Mouse (Mus musculus) bone marrow, adult 2 months (tissue): ENCODE measurements around the gene Cyp2b19.

Experiments used
- CTCF ChIP-seq: fragments of 200-500 bp; IDR thresholded peaks from 2 replicates; pipeline ENCODE4 v1.5.1; 2011; ENCODE audit warnings: low read length, control low read depth; ENCODE audit not compliant: control insufficient read depth, insufficient read depth
- POLR2A ChIP-seq: fragments of 200-500 bp; IDR thresholded peaks from 2 replicates; pipeline ENCODE4 v1.6.1; 2011; ENCODE audit warnings: low read depth, mild to moderate bottlenecking, control low read depth, low read length, borderline replicate concordance; ENCODE audit not compliant: control insufficient read depth

DNA sequence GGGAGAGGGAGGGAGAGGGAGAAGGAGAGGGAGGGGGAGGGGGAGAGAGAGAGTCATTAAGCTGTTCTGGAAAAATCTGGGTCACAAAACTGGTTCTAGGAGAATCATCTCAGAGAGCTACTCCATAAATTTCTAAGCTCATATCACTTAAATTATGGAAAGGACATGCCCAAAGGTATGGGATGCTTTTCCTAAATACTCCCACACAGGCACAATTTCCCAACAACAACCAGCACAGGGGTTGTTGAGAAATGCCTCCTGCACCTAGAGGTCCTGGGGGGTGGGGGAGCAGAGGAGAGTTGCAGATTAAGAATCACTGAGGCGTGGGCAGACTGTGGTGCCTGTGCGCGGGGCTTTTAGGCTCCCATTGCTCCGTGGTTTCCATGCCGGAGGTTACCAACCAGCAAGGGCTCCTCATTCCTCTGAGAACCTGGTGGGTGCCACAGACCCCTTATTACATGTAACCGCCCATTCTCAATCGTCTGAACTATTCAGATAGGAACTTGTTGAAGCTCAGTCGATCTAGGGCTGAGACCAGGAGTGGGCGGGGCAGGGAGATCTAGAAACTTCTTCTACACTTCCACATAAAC lies 13.0 kb downstream of the Cyp2b19 start:
- no peak for TF ChIP-seq CTCF
- TF ChIP-seq POLR2A: no peak
